Comparison of ENCODE assay signal across 13 mouse cellular contexts in genomic region chr3:88102611-88103010, GRCm38 (mm10). TPM values are rescaled to one million over a fixed set of nuclear protein-coding genes. Genes with fewer than 3 reads are reported as not detected.
A peak's percentile ranks its signal among the peaks of the same experiment; 100 is the strongest.
DNase-seq lines count a peak whose midpoint lies in the region; ATAC-seq and TF ChIP-seq lines count a peak whose summit lies in the region.
"Had no signal": no experiment of that assay in that cellular context is flagged by ENCODE, and none has a peak within 500 bp of the region (broad histone marks: within the 10 kb centered on the region; RNA-seq: fewer than 3 reads in every experiment).

No protein-coding gene starts in this region.

- no peak overlapping the region for H3K4me3 ChIP-seq in hindbrain, embryonic 13.5 days
- H3K4me3 ChIP-seq in hindbrain, postnatal 0 days (ENCODE audit: low read length), result no peak overlapping the region
- no peak overlapping the region for H3K4me3 ChIP-seq in embryonic facial prominence, embryonic 13.5 days
- no peak overlapping the region for H3K4me3 ChIP-seq in kidney, embryonic 16.5 days (ENCODE audit: low read length)
- H3K4me3 ChIP-seq in layer of hippocampus, adult 2 months, result no peak overlapping the region

- peaks cover 18% of the 10 kb centered on the region for H3K36me3 ChIP-seq in hindbrain, embryonic 13.5 days
- H3K36me3 ChIP-seq in hindbrain, postnatal 0 days (ENCODE audit: insufficient read depth, low read length), result no peaks in the 10 kb centered on the region
- H3K36me3 ChIP-seq in embryonic facial prominence, embryonic 13.5 days, result peaks cover 93% of the 10 kb centered on the region
- H3K36me3 ChIP-seq in kidney, embryonic 16.5 days (ENCODE audit: insufficient read depth, low read length), result peaks cover 59% of the 10 kb centered on the region

- DNase-seq in hindbrain, postnatal 0 days (ENCODE audit: low spot score), result no peak
- peak; percentile 12 for DNase-seq in lung, postnatal 36 days
- DNase-seq in cerebellum, postnatal 25 days, result no peak
- DNase-seq in yolk sac, embryonic 10.5 days (ENCODE audit: low spot score), result no peak
- DNase-seq in layer of hippocampus, adult 2 months (ENCODE audit: low spot score in 2 of 2), result no peak
- DNase-seq: cerebellum, adult 8-10 months had no signal

- no peaks in the 10 kb centered on the region for H3K27me3 ChIP-seq in hindbrain, embryonic 13.5 days
- no peaks in the 10 kb centered on the region for H3K27me3 ChIP-seq in hindbrain, postnatal 0 days (ENCODE audit: insufficient read depth, low read length)
- H3K27me3 ChIP-seq in embryonic facial prominence, embryonic 13.5 days, result no peaks in the 10 kb centered on the region
- H3K27me3 ChIP-seq in kidney, embryonic 16.5 days (ENCODE audit: insufficient read depth, low read length), result no peaks in the 10 kb centered on the region
- H3K27me3 ChIP-seq: CH12.LX had no signal

- no peak for ATAC-seq in hindbrain, embryonic 13.5 days (ENCODE audit: low FRiP score)
- ATAC-seq in hindbrain, postnatal 0 days, result no peak
- ATAC-seq in embryonic facial prominence, embryonic 13.5 days (ENCODE audit: insufficient number of reproducible peaks, insufficient read depth, low FRiP score, low TSS enrichment, low read depth), result no peak
- ATAC-seq in kidney, embryonic 16.5 days (ENCODE audit: low FRiP score, low TSS enrichment), result no peak
- ATAC-seq: forebrain, embryonic 14.5 days; midbrain, embryonic 16.5 days had no signal

- peak overlapping the region; percentile 24; the same call in 1 of the 2 replicates for H3K9ac ChIP-seq in hindbrain, embryonic 13.5 days
- no peak overlapping the region for H3K9ac ChIP-seq in hindbrain, postnatal 0 days (replicated peaks; ENCODE audit: low read length)
- 0 out of 2 replicates have a peak overlapping the region, but pooled peaks have one; percentile 36 for H3K9ac ChIP-seq in embryonic facial prominence, embryonic 13.5 days
- no peak overlapping the region for H3K9ac ChIP-seq in kidney, embryonic 16.5 days (replicated peaks; ENCODE audit: low read length)

- H3K27ac ChIP-seq in hindbrain, embryonic 13.5 days, result no peak overlapping the region
- no peak overlapping the region for H3K27ac ChIP-seq in hindbrain, postnatal 0 days
- 0 out of 2 replicates have a peak overlapping the region, but pooled peaks have one; percentile 28 for H3K27ac ChIP-seq in embryonic facial prominence, embryonic 13.5 days
- peak overlapping the region; percentile 58 for H3K27ac ChIP-seq in kidney, embryonic 16.5 days (ENCODE audit: low read length)
- H3K27ac ChIP-seq in layer of hippocampus, adult 2 months, result no peak overlapping the region

- H3K4me2 ChIP-seq in hindbrain, embryonic 13.5 days, result no peak overlapping the region
- no peak overlapping the region for H3K4me2 ChIP-seq in hindbrain, postnatal 0 days (ENCODE audit: low read depth, low read length)
- H3K4me2 ChIP-seq in embryonic facial prominence, embryonic 13.5 days, result no peak overlapping the region
- H3K4me2 ChIP-seq in kidney, embryonic 16.5 days (replicated peaks; ENCODE audit: low read depth, low read length), result no peak overlapping the region

- 88% methylated on average over 6 of the region's 6 CpGs for WGBS in hindbrain, embryonic 13.5 days
- 90% methylated on average over 6 of the region's 6 CpGs for WGBS in hindbrain, postnatal 0 days
- 79% methylated on average over 6 of the region's 6 CpGs for WGBS in embryonic facial prominence, embryonic 13.5 days
- 62% methylated on average over 6 of the region's 6 CpGs for WGBS in kidney, embryonic 16.5 days

- no peak for TF ChIP-seq CTCF in hindbrain, postnatal 0 days (IDR thresholded peaks at IDR 0.05; ENCODE audit: low read depth)
- no peak for TF ChIP-seq CTCF in layer of hippocampus, adult 2 months (conservative IDR thresholded peaks at IDR 0.05)

- H3K4me1 ChIP-seq in hindbrain, embryonic 13.5 days (replicated peaks), result no peaks in the 10 kb centered on the region
- no peaks in the 10 kb centered on the region for H3K4me1 ChIP-seq in hindbrain, postnatal 0 days (ENCODE audit: insufficient read depth, low read length)
- H3K4me1 ChIP-seq in embryonic facial prominence, embryonic 13.5 days, result no peaks in the 10 kb centered on the region
- H3K4me1 ChIP-seq in kidney, embryonic 16.5 days (ENCODE audit: insufficient read depth, low read length), result no peaks in the 10 kb centered on the region

- no peaks in the 10 kb centered on the region for H3K9me3 ChIP-seq in hindbrain, embryonic 13.5 days
- H3K9me3 ChIP-seq in hindbrain, postnatal 0 days (ENCODE audit: low read length), result no peaks in the 10 kb centered on the region
- no peaks in the 10 kb centered on the region for H3K9me3 ChIP-seq in embryonic facial prominence, embryonic 13.5 days
- H3K9me3 ChIP-seq in kidney, embryonic 16.5 days (ENCODE audit: low read length), result no peaks in the 10 kb centered on the region

RNA-seq across cellular contexts. Expression of gene Iqgap3, which starts 20.8 kb away (rescaled TPM):
- 3.2 and 3.6 TPM in 2 replicates for polyA plus RNA-seq in hindbrain, embryonic 13.5 days (2015; fragmentation: Nextera tagmentation; extraction: Ambion mirVana)
- 8.0 and 9.6 TPM in 2 replicates for total RNA-seq in hindbrain, postnatal 0 days (2014; rRNA removed)
- 2.9 and 3.6 TPM in 2 replicates for polyA plus RNA-seq in hindbrain, postnatal 0 days (2015; fragmentation: Nextera tagmentation; extraction: Ambion mirVana)
- polyA plus RNA-seq in embryonic facial prominence, embryonic 13.5 days (2015; fragmentation: Nextera tagmentation; extraction: Ambion mirVana), result 20.1 and 22.8 TPM in 2 replicates
- 20.9 and 23.6 TPM in 2 replicates for polyA plus RNA-seq in kidney, embryonic 16.5 days (2015; fragmentation: Nextera tagmentation; extraction: Ambion mirVana)
- total RNA-seq in layer of hippocampus, adult 2 months (2021), result under 1 TPM; 0.25 to 0.59 TPM

RNA-seq across cellular contexts. Expression of gene Ttc24, which starts 24.5 kb away (rescaled TPM):
- not detected in 2 replicates for polyA plus RNA-seq in hindbrain, embryonic 13.5 days (2015; fragmentation: Nextera tagmentation; extraction: Ambion mirVana)
- total RNA-seq in hindbrain, postnatal 0 days (2014; rRNA removed), result not detected in 2 replicates
- not detected in 2 replicates for polyA plus RNA-seq in hindbrain, postnatal 0 days (2015; fragmentation: Nextera tagmentation; extraction: Ambion mirVana)
- polyA plus RNA-seq in embryonic facial prominence, embryonic 13.5 days (2015; fragmentation: Nextera tagmentation; extraction: Ambion mirVana), result 0.11 and 0.19 TPM in 2 replicates
- polyA plus RNA-seq in kidney, embryonic 16.5 days (2015; fragmentation: Nextera tagmentation; extraction: Ambion mirVana), result not detected in 2 replicates
- total RNA-seq in layer of hippocampus, adult 2 months (2021), result not detected
- total RNA-seq: CH12.LX; heart, postnatal 14 days had no signal
- polyA plus RNA-seq: forebrain, embryonic 14.5 days; midbrain, embryonic 16.5 days had no signal

RNA-seq across cellular contexts. Expression of gene Mef2d, which starts 39.6 kb away (rescaled TPM):
- polyA plus RNA-seq in hindbrain, embryonic 13.5 days (2015; fragmentation: Nextera tagmentation; extraction: Ambion mirVana), result 14.5 and 14.8 TPM in 2 replicates
- total RNA-seq in hindbrain, postnatal 0 days (2014; rRNA removed), result 44.0 and 50.3 TPM in 2 replicates
- 13.4 and 19.2 TPM in 2 replicates for polyA plus RNA-seq in hindbrain, postnatal 0 days (2015; fragmentation: Nextera tagmentation; extraction: Ambion mirVana)
- 18.1 and 18.2 TPM in 2 replicates for polyA plus RNA-seq in embryonic facial prominence, embryonic 13.5 days (2015; fragmentation: Nextera tagmentation; extraction: Ambion mirVana)
- polyA plus RNA-seq in kidney, embryonic 16.5 days (2015; fragmentation: Nextera tagmentation; extraction: Ambion mirVana), result 16.9 and 20.2 TPM in 2 replicates
- 100 to 1,000 TPM; 206 to 210 TPM for total RNA-seq in layer of hippocampus, adult 2 months (2021)

RNA-seq across cellular contexts. Expression of gene Naxe, which starts 44.3 kb away (rescaled TPM):
- polyA plus RNA-seq in hindbrain, embryonic 13.5 days (2015; fragmentation: Nextera tagmentation; extraction: Ambion mirVana), result 151 and 163 TPM in 2 replicates
- 87.7 and 90.0 TPM in 2 replicates for total RNA-seq in hindbrain, postnatal 0 days (2014; rRNA removed)
- 172 and 174 TPM in 2 replicates for polyA plus RNA-seq in hindbrain, postnatal 0 days (2015; fragmentation: Nextera tagmentation; extraction: Ambion mirVana)
- 208 and 210 TPM in 2 replicates for polyA plus RNA-seq in embryonic facial prominence, embryonic 13.5 days (2015; fragmentation: Nextera tagmentation; extraction: Ambion mirVana)
- polyA plus RNA-seq in kidney, embryonic 16.5 days (2015; fragmentation: Nextera tagmentation; extraction: Ambion mirVana), result 181 and 190 TPM in 2 replicates
- 10 to 100 TPM; 79.2 to 81.8 TPM for total RNA-seq in layer of hippocampus, adult 2 months (2021)

RNA-seq across cellular contexts. Expression of gene Gpatch4, which starts 59.7 kb away (rescaled TPM):
- 27.4 and 30.6 TPM in 2 replicates for polyA plus RNA-seq in hindbrain, embryonic 13.5 days (2015; fragmentation: Nextera tagmentation; extraction: Ambion mirVana)
- total RNA-seq in hindbrain, postnatal 0 days (2014; rRNA removed), result 6.3 and 9.0 TPM in 2 replicates
- 31.7 and 33.5 TPM in 2 replicates for polyA plus RNA-seq in hindbrain, postnatal 0 days (2015; fragmentation: Nextera tagmentation; extraction: Ambion mirVana)
- polyA plus RNA-seq in embryonic facial prominence, embryonic 13.5 days (2015; fragmentation: Nextera tagmentation; extraction: Ambion mirVana), result 34.0 and 38.5 TPM in 2 replicates
- 35.2 and 42.8 TPM in 2 replicates for polyA plus RNA-seq in kidney, embryonic 16.5 days (2015; fragmentation: Nextera tagmentation; extraction: Ambion mirVana)
- 10 to 100 TPM; 15.0 to 16.5 TPM for total RNA-seq in layer of hippocampus, adult 2 months (2021)

Comparison
In these comparisons a context has a peak if more than half of its experiments do, and no peak if none do; other contexts are left out.
1. H3K9ac ChIP-seq: peak in hindbrain, embryonic 13.5 days (single experiment) and embryonic facial prominence, embryonic 13.5 days (single experiment); none in hindbrain, postnatal 0 days (single experiment) and kidney, embryonic 16.5 days (single experiment).
2. H3K27ac ChIP-seq: peak in embryonic facial prominence, embryonic 13.5 days (single experiment) and kidney, embryonic 16.5 days (single experiment); none in hindbrain, embryonic 13.5 days (single experiment), hindbrain, postnatal 0 days (single experiment) and layer of hippocampus, adult 2 months (single experiment).